Mouse (Mus musculus) G1E (cell line): ENCODE data around the gene Nfe2l1.

Experiments
- CTCF ChIP-seq: IDR thresholded peaks from 2 replicates; pipeline ENCODE4 v1.5.1; 2012; ENCODE audit warnings: low read depth, low read length, inconsistent platforms, mixed read lengths
- GATA1 ChIP-seq: IDR thresholded peaks from 2 replicates; pipeline ENCODE4 v1.6.1; 2012; ENCODE audit warnings: borderline replicate concordance, low read length, inconsistent platforms, mixed read lengths
- POLR2AphosphoS5 ChIP-seq: IDR thresholded peaks from 2 replicates; pipeline ENCODE4 v1.6.1; 2012; ENCODE audit warnings: low read depth, low read length, inconsistent platforms; ENCODE audit not compliant: insufficient replicate concordance
- TAL1 ChIP-seq: conservative IDR thresholded peaks from 2 replicates; pipeline ENCODE4 v1.6.1; 2012; ENCODE audit warnings: low read depth, low read length, inconsistent platforms, mixed read lengths

- TF ChIP-seq CTCF (no peak), POLR2AphosphoS5 (no peak), GATA1 (no peak), TAL1 (no peak)
Observed at GRCm38 (mm10) chr11:96816494-96816893, 13.3 kb downstream of the Nfe2l1 start.
